In the genomic region with DNA sequence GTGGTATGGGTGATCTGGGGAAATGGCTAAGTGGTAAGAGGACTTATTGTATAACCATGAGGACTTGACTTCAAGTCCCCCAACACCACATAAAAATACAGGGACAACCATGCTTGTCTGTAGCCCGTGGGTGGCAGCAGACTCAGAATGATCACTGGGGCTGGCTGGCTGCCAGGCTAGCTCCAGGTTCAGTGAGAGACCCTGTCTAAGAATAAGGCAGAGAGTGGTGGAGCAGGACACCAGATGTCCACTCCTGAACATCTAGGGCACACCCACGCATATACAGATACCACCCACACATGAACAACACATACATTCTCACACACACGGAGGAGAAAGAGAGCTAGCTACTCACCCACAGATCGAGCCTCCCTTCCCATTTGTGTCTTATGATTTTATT, we compare ENCODE assay signal across 21 mouse cellular contexts. TPM values are rescaled to one million over a fixed set of nuclear protein-coding genes. Genes with fewer than 3 reads are reported as not detected.
A peak's percentile ranks its signal among the peaks of the same experiment; 100 is the strongest.
DNase-seq lines count a peak whose midpoint lies in the region; ATAC-seq and TF ChIP-seq lines count a peak whose summit lies in the region.
"Had no signal": no experiment of that assay in that cellular context is flagged by ENCODE, and none has a peak within 500 bp of the region (broad histone marks: within the 10 kb centered on the region; RNA-seq: fewer than 3 reads in every experiment).

No protein-coding gene starts in this region.

- TF ChIP-seq POLR2A in kidney, adult 2 months (IDR thresholded peaks at IDR 0.05; ENCODE audit: low read depth, low read length) = no peak
- no peak for TF ChIP-seq POLR2A in lung, adult 2 months (IDR thresholded peaks at IDR 0.05; ENCODE audit: borderline replicate concordance, extremely low read depth, low read depth, low read length)

- TF ChIP-seq CTCF in kidney, adult 2 months (conservative IDR thresholded peaks at IDR 0.05; ENCODE audit: insufficient read depth, insufficient read length, low read depth, low read length) = no peak
- TF ChIP-seq CTCF in lung, adult 2 months (IDR thresholded peaks at IDR 0.05; ENCODE audit: insufficient read depth, low read length) = no peak

- peak; percentile 19 to 30 for DNase-seq in cerebellum, postnatal 10 days
- no peak for DNase-seq in cerebellum, postnatal 36 days
- DNase-seq in kidney, postnatal 4 days = peak; percentile 13 to 21
- DNase-seq in kidney, adult 2 months = no peak
- DNase-seq in lung, postnatal 36 days = peak; percentile 10
- DNase-seq in lung, adult 2 months = no peak
- peak; percentile 26 to 45 for DNase-seq in left cerebral cortex, postnatal 36 days (ENCODE audit: low spot score in 2 of 2)
- DNase-seq in liver, embryonic 11.5 days (ENCODE audit: low spot score) = no peak
- DNase-seq: cerebellum, adult 11-12 months; gastrocnemius, postnatal 36 days; thymus, adult 18-20 months had no signal

- H3K27me3 ChIP-seq in kidney, adult 2 months (replicated peaks; ENCODE audit: control insufficient read depth, insufficient read depth, low read length) = no peaks in the 10 kb centered on the region
- no peaks in the 10 kb centered on the region for H3K27me3 ChIP-seq in liver, embryonic 11.5 days (replicated peaks; ENCODE audit: control insufficient read depth, insufficient read depth, low read length)
- H3K27me3 ChIP-seq: embryonic facial prominence, embryonic 12.5 days; intestine, embryonic 15.5 days; liver, embryonic 12.5 days had no signal

- no peaks in the 10 kb centered on the region for H3K4me1 ChIP-seq in kidney, adult 2 months (ENCODE audit: control insufficient read depth, insufficient read depth, low read length)
- H3K4me1 ChIP-seq in lung, adult 2 months (ENCODE audit: control insufficient read depth, insufficient read depth, low read length) = no peaks in the 10 kb centered on the region
- H3K4me1 ChIP-seq in liver, embryonic 11.5 days (replicated peaks; ENCODE audit: control insufficient read depth, insufficient read depth, low read length) = no peaks in the 10 kb centered on the region
- H3K4me1 ChIP-seq: intestine, embryonic 15.5 days; limb, embryonic 10.5 days; liver, embryonic 12.5 days had no signal

- intact Hi-C loops in left cerebral cortex, postnatal 36 days (cut with DNase I) = no loop called here

- no peak overlapping the region for H3K4me2 ChIP-seq in liver, embryonic 11.5 days
- H3K4me2 ChIP-seq: embryonic facial prominence, embryonic 12.5 days; hindbrain, embryonic 14.5 days; intestine, embryonic 15.5 days; liver, embryonic 12.5 days had no signal

- H3K9me3 ChIP-seq in liver, embryonic 11.5 days (ENCODE audit: control insufficient read depth, low read length) = no peaks in the 10 kb centered on the region
- H3K9me3 ChIP-seq: embryonic facial prominence, embryonic 12.5 days; intestine, embryonic 15.5 days; limb, embryonic 10.5 days; liver, embryonic 12.5 days had no signal

- no peak for ATAC-seq in liver, embryonic 11.5 days (replicated peaks; ENCODE audit: low FRiP score)
- ATAC-seq: forebrain, embryonic 16.5 days; intestine, embryonic 15.5 days; liver, embryonic 12.5 days had no signal

- H3K36me3 ChIP-seq in kidney, adult 2 months (ENCODE audit: control insufficient read depth, insufficient read depth, low read length) = no peaks in the 10 kb centered on the region
- no peaks in the 10 kb centered on the region for H3K36me3 ChIP-seq in liver, embryonic 11.5 days (ENCODE audit: control insufficient read depth, insufficient read depth, low read length)
- H3K36me3 ChIP-seq: embryonic facial prominence, embryonic 12.5 days; intestine, embryonic 15.5 days; limb, embryonic 10.5 days; liver, embryonic 12.5 days had no signal

- no peak overlapping the region for H3K27ac ChIP-seq in kidney, adult 2 months (ENCODE audit: insufficient read depth, low read depth, low read length)
- no peak overlapping the region for H3K27ac ChIP-seq in liver, embryonic 11.5 days (ENCODE audit: low read depth, low read length)
- H3K27ac ChIP-seq: embryonic facial prominence, embryonic 12.5 days; hindbrain, embryonic 14.5 days; intestine, embryonic 15.5 days; kidney, postnatal 0 days; limb, embryonic 10.5 days; liver, embryonic 12.5 days had no signal

- no peak overlapping the region for H3K4me3 ChIP-seq in kidney, adult 2 months (ENCODE audit: insufficient read depth, low read depth, low read length)
- H3K4me3 ChIP-seq in lung, adult 2 months (replicated peaks; ENCODE audit: extremely low read depth, low read depth, low read length) = no peak overlapping the region
- H3K4me3 ChIP-seq in liver, embryonic 11.5 days (ENCODE audit: low read depth, low read length) = no peak overlapping the region
- H3K4me3 ChIP-seq: embryonic facial prominence, embryonic 12.5 days; intestine, embryonic 15.5 days; limb, embryonic 10.5 days; liver, embryonic 12.5 days had no signal

- WGBS in kidney, adult 2 months = 80% methylated on average over 4 of the region's 4 CpGs
- WGBS in lung, adult 2 months = 79% methylated on average over 4 of the region's 4 CpGs
- WGBS in liver, embryonic 11.5 days = 67% methylated on average over 4 of the region's 4 CpGs

- no peak overlapping the region for H3K9ac ChIP-seq in liver, embryonic 11.5 days (ENCODE audit: low read depth, low read length)
- H3K9ac ChIP-seq: embryonic facial prominence, embryonic 12.5 days; hindbrain, embryonic 14.5 days; intestine, embryonic 15.5 days; liver, embryonic 12.5 days had no signal

RNA-seq across cellular contexts. Expression of a gene that starts 2.6 kb away (rescaled TPM):
- 0.08 and 0.20 TPM in 2 replicates for polyA plus RNA-seq in kidney, adult 2 months (2012; rRNA removed)
- polyA plus RNA-seq in lung, adult 2 months (2012; rRNA removed) = 0.09 and 1.0 TPM in 2 replicates
- 1 to 10 TPM; 1.1 to 1.9 TPM for total RNA-seq in left cerebral cortex, postnatal 36 days (2021)
- 0.05 TPM in 1 of 2 replicates, not detected in the other for polyA plus RNA-seq in liver, embryonic 11.5 days (2014; fragmentation: Nextera tagmentation; extraction: Ambion mirVana)
- total RNA-seq: megakaryocyte-erythroid progenitor cell, adult 5-6 weeks; MEL had no signal
- polyA plus RNA-seq: limb, embryonic 10.5 days; liver, embryonic 12.5 days; lung, embryonic 16.5 days had no signal

RNA-seq across cellular contexts. Expression of a gene that starts 47.2 kb away (rescaled TPM):
- polyA plus RNA-seq in kidney, adult 2 months (2012; rRNA removed) = 0.08 and 0.19 TPM in 2 replicates
- 0.22 and 1.4 TPM in 2 replicates for polyA plus RNA-seq in lung, adult 2 months (2012; rRNA removed)
- total RNA-seq in left cerebral cortex, postnatal 36 days (2021) = 1 to 10 TPM in 1 of 2 experiments, under 1 TPM in 1; 0.59 to 1.1 TPM
- polyA plus RNA-seq in liver, embryonic 11.5 days (2014; fragmentation: Nextera tagmentation; extraction: Ambion mirVana) = 0.10 TPM in 1 of 2 replicates, not detected in the other
- total RNA-seq: megakaryocyte-erythroid progenitor cell, adult 5-6 weeks; MEL had no signal
- polyA plus RNA-seq: intestine, embryonic 15.5 days; limb, embryonic 10.5 days; liver, embryonic 12.5 days; lung, embryonic 16.5 days had no signal

Comparison
In these comparisons a context has a peak if more than half of its experiments do, and no peak if none do; other contexts are left out.
1. DNase-seq: peak in cerebellum, postnatal 10 days (2 of 2), kidney, postnatal 4 days (2 of 2), lung, postnatal 36 days (single experiment) and left cerebral cortex, postnatal 36 days (2 of 2); none in cerebellum, postnatal 36 days (0 of 2), kidney, adult 2 months (single experiment), lung, adult 2 months (single experiment) and liver, embryonic 11.5 days (single experiment).